Mouse (Mus musculus) thymus, postnatal 14 days (tissue): ENCODE results near the gene Btbd7.

Source experiments
- DNase-seq: peaks from one replicate; pipeline ENCODE4 v3.0.0; 2021

Gene Btbd7

DNA sequence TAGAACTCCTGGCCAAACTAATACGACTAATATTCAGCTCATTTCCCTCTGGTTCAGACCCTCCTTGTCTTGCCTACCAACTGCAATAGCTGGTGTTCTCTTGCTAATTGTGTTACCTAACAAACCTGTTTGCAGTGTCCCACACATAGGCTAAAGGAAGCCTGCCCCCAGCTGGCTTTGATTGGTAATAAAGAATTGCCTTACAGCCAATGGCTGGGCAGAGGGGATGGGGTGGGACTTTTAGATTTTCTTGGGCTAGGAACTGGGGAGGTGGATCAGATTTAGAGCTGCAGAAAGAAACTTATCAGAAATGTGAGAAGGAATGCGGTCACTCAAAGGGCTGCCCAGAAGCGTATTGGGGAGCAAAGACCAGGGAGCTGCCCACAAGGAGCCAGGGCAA lies 98.8 kb downstream of the Btbd7 start:
- peak; percentile 37 for DNase-seq

DNA sequence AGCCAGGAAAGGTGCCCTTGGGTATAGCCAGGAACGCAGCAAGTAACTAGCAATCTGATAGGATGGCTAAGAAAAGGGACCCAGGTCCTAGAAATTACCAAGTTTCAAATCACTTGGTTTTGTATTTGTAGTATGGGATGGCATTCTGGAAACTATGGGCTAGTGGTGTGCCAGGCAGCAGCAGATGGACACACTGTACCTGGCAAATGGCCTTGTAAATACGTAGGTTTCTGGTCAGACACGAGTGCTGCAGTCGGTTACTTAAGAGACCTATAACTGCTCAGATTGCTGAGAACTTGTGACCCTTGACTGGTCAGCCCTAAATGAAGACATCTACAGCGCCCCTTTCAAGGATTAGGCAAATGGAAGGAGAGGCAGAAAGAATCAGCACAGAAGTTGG lies 100.1 kb downstream of the Btbd7 start:
- no peak for DNase-seq

DNA sequence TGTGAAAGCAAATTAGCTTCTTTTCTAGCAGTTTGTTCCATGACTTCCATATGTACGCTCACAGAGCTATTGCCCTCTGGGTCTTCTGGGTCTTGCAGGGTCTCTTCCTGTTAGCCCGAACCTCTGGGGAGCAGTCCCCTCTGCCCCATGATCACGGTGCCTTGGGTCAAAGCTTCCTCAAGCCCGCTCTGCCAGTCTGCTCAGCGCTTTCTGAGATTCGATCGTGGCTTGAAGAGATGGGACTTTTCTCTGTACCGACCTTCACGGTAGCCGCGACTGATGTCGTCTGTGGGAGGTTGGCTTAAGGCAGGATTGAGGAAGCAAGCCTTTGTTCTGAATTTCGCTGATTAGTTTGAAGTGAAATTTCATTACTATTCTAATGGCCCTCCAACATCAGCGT lies 102.2 kb downstream of the Btbd7 start:
- DNase-seq: no peak

DNA sequence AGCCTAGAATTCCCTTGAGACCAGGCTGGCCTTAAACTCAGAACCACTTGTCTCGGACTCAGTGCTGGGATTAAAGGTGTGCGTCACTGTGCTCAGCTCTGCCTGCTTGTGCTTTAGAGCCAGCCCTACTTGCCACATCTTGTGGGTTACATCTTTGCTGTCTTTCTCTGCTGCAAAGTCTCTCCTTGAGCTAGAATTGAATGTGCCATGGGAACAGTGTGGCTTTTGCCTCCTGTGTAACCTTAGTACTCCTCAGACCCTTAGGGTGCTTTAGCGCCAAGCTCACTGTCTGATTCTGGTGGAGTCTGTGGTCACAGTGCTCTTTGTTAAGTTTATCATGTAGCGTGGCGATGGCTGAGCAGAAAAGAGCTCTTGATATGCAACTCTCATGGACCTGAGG lies 105.6 kb downstream of the Btbd7 start:
- DNase-seq: no peak

GRCm38 (mm10) chr12:102771601-102772000 lies 106.7 kb downstream of the Btbd7 start:
- no peak for DNase-seq

GRCm38 (mm10) chr12:102769000-102769399 lies 109.3 kb downstream of the Btbd7 start:
- DNase-seq: peak; percentile 61

GRCm38 (mm10) chr12:102763696-102764095 lies 114.6 kb downstream of the Btbd7 start:
- no peak for DNase-seq

DNA sequence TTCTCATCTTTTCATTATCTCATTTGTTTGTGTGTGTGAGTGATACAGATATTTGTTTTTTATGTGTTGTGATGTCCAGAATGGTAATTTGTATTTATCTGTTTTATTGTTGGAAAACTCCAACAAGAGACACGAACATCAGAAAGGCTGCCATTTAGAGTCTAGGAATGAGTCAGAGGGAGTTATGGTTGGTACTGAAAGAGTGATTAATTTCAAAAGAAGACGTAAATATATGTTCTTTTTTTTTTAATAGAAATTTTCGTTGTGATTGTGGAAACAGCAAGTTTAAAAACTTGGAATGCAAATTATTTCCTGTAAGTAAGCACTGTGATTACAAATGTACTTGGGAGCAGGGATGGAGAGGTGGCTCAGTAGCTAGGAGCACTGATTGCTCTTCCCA lies 116.6 kb downstream of the Btbd7 start:
- DNase-seq: no peak

- DNase-seq: no peak
Measured at GRCm38 (mm10) chr12:102758936-102759335, 119.3 kb downstream of the Btbd7 start.

DNA sequence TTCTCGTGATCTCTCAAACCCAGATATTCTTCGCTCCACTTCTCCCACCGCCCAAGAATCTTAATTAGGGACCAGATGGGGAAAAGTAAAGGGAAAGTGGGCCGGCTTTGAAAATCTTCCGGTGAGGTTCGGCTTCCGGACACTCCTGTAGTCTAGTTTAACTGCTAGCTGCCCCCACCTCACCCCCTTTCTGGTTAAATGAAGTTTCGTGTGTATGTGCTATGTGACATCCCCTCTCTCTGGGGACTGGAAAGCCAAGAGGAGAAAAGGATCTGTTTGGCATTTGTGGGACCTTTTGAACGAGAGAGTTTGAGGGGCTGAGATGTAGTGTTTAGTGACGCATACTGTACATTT lies 119.9 kb downstream of the Btbd7 start, which contains the start of gene Gm20604:
Gm20604 (minus strand) TSS at position 270 of the 354 bp plus-strand sequence.
- DNase-seq: no peak

DNA sequence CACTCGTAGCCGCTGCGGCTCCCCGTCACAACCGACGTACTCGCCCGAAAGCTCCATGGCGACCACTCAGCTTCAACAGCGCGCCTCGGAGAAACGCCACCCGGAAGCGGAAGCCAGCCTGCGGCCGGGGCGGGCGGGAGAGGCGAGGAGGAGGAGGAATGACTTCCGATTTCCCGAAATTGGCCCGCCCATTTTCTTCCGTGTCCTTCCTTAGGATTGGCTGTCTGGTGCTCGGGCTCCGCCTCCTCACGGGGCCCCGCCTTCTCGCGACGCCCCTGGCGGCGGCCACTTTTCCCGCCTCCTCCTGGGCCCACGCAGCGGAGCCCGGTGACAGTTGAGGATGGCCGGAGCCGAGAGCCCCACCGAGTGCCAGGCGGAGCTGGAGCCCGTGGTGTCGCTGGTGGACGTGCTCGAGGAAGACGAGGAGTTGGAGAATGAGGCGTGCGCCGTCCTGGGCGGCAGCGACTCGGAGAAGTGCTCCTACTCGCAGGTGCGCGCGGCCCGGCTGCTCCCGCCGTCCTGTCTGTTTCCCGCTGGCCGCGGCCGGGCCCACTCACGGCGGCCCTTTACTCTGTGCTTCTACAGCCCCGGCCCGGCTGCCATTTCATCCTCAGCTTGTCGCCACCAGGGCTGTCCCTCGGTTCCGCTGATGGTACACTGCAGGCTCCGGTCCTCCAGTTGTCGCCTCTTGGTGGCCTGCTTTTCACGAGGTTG lies 120.4 kb downstream of the Btbd7 start, which contains the start of the genes Gm28051, Gon7 and Ubr7:
Gm28051 (minus strand) TSS at position 77 of the 714 bp plus-strand sequence.
Gon7 (minus strand) TSS at position 115 of the 714 bp plus-strand sequence.
Ubr7 (plus strand) TSS at position 279 of the 714 bp plus-strand sequence.
- DNase-seq: peak; percentile 97

GRCm38 (mm10) chr12:102757055-102757688 lies 121.1 kb downstream of the Btbd7 start:
- DNase-seq: no peak

GRCm38 (mm10) chr12:102756304-102756703 lies 122.0 kb downstream of the Btbd7 start:
- DNase-seq: peak; percentile 62

DNA sequence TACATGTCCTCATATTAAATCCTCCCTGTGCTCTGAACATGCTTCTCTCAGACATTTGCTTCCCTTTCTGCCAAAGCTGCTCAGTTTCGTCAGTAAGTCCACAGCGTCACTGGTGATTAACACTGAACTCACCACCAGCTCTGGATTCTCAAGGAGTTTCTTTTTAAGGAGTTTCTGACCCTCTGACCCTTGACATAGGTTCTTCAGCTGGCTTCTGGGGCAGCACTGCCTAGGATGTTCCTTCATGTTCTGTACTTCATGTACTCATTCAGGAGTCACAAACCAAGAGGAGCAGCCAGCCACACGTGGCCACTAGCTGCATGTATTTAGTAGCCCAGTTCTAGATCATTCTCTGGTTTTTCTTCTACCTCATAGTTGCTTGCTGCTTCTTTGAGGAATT lies 130.0 kb downstream of the Btbd7 start:
- no peak for DNase-seq

GRCm38 (mm10) chr12:102744839-102745238 lies 133.4 kb downstream of the Btbd7 start:
- peak; percentile 28 for DNase-seq

GRCm38 (mm10) chr12:102743589-102744574 lies 134.4 kb downstream of the Btbd7 start, which contains the start of the genes Moap1 and Tmem251:
Gene Moap1 (minus strand): TSS chr12:102743661.
Gene Tmem251 (plus strand): TSS chr12:102743762.
- DNase-seq: peak; percentile 91

DNA sequence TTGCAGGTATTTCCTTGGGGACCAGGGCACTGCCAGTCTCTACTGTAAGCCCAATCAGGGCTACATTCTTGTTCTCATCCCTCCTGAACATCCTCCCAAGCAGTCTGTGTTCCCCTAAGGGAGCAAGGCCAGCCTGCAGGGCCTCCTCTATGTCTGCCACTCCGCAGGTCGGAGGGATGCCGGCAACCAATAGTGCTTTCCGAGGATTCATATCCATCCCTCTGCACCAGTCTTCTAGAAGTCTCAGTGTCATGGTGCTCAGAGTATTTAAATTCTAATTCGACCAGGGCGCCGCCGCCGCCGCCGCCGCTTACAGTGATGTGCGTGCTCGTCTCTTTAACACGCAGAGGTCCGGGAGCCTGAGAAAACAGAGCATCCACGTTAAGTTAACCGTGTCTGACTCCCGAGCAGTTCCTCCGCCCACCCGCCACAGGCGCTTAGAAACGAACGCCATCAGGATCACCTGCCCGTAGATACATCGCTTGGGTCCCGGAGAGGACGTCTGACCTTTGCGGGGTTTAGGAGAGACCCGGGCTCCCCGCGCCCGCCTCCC lies 135.2 kb downstream of the Btbd7 start:
- no peak for DNase-seq

DNA sequence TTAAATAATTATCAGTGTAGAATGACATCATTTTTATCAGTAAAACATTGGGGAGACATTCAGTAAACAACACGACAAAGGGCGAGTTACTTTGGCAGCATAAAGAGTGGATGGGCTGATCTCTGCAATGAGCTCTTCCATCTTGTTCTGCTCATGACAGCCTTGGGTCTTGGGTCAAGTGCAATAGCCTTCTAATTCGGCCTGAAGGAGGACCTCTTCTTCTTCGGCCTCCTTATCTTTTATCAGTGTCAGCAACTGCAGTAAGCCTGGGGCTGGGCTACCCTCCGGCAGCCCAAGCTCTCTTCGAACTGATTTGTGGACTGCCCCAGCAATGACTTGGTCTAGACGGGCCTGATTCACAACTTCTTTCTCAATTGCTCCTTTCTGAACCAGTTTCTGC lies 136.2 kb downstream of the Btbd7 start:
- no peak for DNase-seq

- DNase-seq: peak; percentile 65
Measured at GRCm38 (mm10) chr12:102740285-102740684, 138.0 kb downstream of the Btbd7 start.

GRCm38 (mm10) chr12:102739096-102739495 lies 139.2 kb downstream of the Btbd7 start:
- no peak for DNase-seq

DNA sequence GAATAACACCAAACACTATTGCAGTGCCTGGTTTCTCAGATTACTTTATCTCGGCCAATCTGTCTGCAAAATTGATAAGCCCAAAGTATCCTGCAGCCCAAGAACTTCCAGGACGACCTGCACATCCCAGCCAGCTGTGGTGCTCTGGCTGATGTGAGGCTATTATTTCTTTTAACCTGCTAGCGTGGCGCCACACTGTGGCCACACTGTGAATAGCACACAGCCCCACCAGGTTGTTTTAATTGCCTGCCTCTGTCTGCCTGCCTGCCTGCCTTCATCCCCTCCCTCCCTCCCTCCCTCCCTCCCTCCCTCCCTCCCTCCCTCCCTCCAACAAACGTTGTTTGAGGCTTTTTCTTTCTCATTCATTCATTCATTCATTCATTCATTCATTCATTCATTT lies 144.9 kb downstream of the Btbd7 start:
- DNase-seq: peak; percentile 74

- no peak for DNase-seq
Measured at GRCm38 (mm10) chr12:102730798-102731619, 147.3 kb downstream of the Btbd7 start.
